Mouse (Mus musculus): ENCODE data around the gene Slc6a13.
A peak's percentile ranks its signal among the peaks of the same experiment; 100 is the strongest.

The Slc6a13 gene

GRCm38 (mm10) chr6:121299954-121300353, at the start of gene Slc6a13:
Gene Slc6a13 (plus strand): TSS chr6:121300227.
- peak; percentile 1 for DNase-seq (ENCODE audit: extremely low read depth, low read depth, low spot score)

- no peak for DNase-seq (ENCODE audit: extremely low read depth, low read depth, low spot score)
These were observed 49.6 kb upstream of the Slc6a13 start for GRCm38 (mm10) chr6:121250406-121250805.

- no peak for DNase-seq (ENCODE audit: extremely low read depth, low read depth, low spot score)
These were observed 48.8 kb upstream of the Slc6a13 start for GRCm38 (mm10) chr6:121251256-121251655.

- no peak for DNase-seq (ENCODE audit: extremely low read depth, low read depth, low spot score)
These were observed 39.5 kb upstream of the Slc6a13 start for GRCm38 (mm10) chr6:121260548-121260947.

GRCm38 (mm10) chr6:121261233-121261632, 38.8 kb upstream of the Slc6a13 start:
- no peak for DNase-seq (ENCODE audit: extremely low read depth, low read depth, low spot score)

GRCm38 (mm10) chr6:121262004-121262403, 38.0 kb upstream of the Slc6a13 start:
- no peak for DNase-seq (ENCODE audit: extremely low read depth, low read depth, low spot score)

GRCm38 (mm10) chr6:121262496-121262895, 37.5 kb upstream of the Slc6a13 start:
- no peak for DNase-seq (ENCODE audit: extremely low read depth, low read depth, low spot score)

GRCm38 (mm10) chr6:121270156-121270555, 29.9 kb upstream of the Slc6a13 start:
- no peak for DNase-seq (ENCODE audit: extremely low read depth, low read depth, low spot score)

- no peak for DNase-seq (ENCODE audit: extremely low read depth, low read depth, low spot score)
These were observed 28.3 kb upstream of the Slc6a13 start for GRCm38 (mm10) chr6:121271707-121272074.

GRCm38 (mm10) chr6:121272075-121272800, 27.8 kb upstream of the Slc6a13 start:
- DNase-seq (ENCODE audit: extremely low read depth, low read depth, low spot score) = no peak

GRCm38 (mm10) chr6:121274356-121274755, 25.7 kb upstream of the Slc6a13 start:
- DNase-seq (ENCODE audit: extremely low read depth, low read depth, low spot score) = no peak

GRCm38 (mm10) chr6:121284132-121284531, 15.9 kb upstream of the Slc6a13 start:
- DNase-seq (ENCODE audit: extremely low read depth, low read depth, low spot score) = no peak

- no peak for DNase-seq (ENCODE audit: extremely low read depth, low read depth, low spot score)
These were observed 710 bp upstream of the Slc6a13 start for GRCm38 (mm10) chr6:121299317-121299716.

GRCm38 (mm10) chr6:121300504-121300903, 477 bp downstream of the Slc6a13 start:
- no peak for DNase-seq (ENCODE audit: extremely low read depth, low read depth, low spot score)

- DNase-seq (ENCODE audit: extremely low read depth, low read depth, low spot score) = no peak
These were observed 3.6 kb downstream of the Slc6a13 start for GRCm38 (mm10) chr6:121303466-121304220.

GRCm38 (mm10) chr6:121304630-121305029, 4.6 kb downstream of the Slc6a13 start:
- DNase-seq (ENCODE audit: extremely low read depth, low read depth, low spot score) = no peak

- no peak for DNase-seq (ENCODE audit: extremely low read depth, low read depth, low spot score)
These were observed 5.5 kb downstream of the Slc6a13 start for GRCm38 (mm10) chr6:121305571-121305970.

GRCm38 (mm10) chr6:121310984-121311383, 11.0 kb downstream of the Slc6a13 start:
- no peak for DNase-seq (ENCODE audit: extremely low read depth, low read depth, low spot score)

- no peak for DNase-seq (ENCODE audit: extremely low read depth, low read depth, low spot score)
These were observed 19.1 kb downstream of the Slc6a13 start for GRCm38 (mm10) chr6:121319099-121319498.

- no peak for DNase-seq (ENCODE audit: extremely low read depth, low read depth, low spot score)
These were observed 22.5 kb downstream of the Slc6a13 start for GRCm38 (mm10) chr6:121322381-121323110.

GRCm38 (mm10) chr6:121325298-121325697, 25.3 kb downstream of the Slc6a13 start:
- DNase-seq (ENCODE audit: extremely low read depth, low read depth, low spot score) = no peak

GRCm38 (mm10) chr6:121325740-121326139, 25.7 kb downstream of the Slc6a13 start:
- DNase-seq (ENCODE audit: extremely low read depth, low read depth, low spot score) = no peak

Measured in fat pad, adult 2 months (tissue).